In genomic region chr14:103546246-103546645, GRCm38 (mm10) we compare ENCODE assay signal across 26 mouse cellular contexts. TPM values are rescaled to one million over a fixed set of nuclear protein-coding genes. Genes with fewer than 3 reads are reported as not detected.
DNase-seq lines count a peak whose midpoint lies in the region; ATAC-seq lines count a peak whose summit lies in the region.
"Had no signal": no experiment of that assay in that cellular context is flagged by ENCODE, and none has a peak within 500 bp of the region (broad histone marks: within the 10 kb centered on the region; RNA-seq: fewer than 3 reads in every experiment).

No protein-coding gene starts in this region.

- ATAC-seq in frontal cortex, adult (ENCODE audit: low TSS enrichment), result peak; percentile 34
- ATAC-seq in lung, embryonic 15.5 days (ENCODE audit: borderline replicate concordance, extremely low read depth, low FRiP score, low TSS enrichment), result no peak
- ATAC-seq: CD4-positive, CD25-positive, alpha-beta regulatory T cell, adult 4 months; forebrain, embryonic 15.5 days; intestine, postnatal 0 days; Patski had no signal

- H3K27ac ChIP-seq in lung, embryonic 15.5 days, result no peak overlapping the region
- H3K27ac ChIP-seq: embryonic facial prominence, embryonic 12.5 days; heart, embryonic 13.5 days; macrophage; midbrain, embryonic 10.5 days; stomach, embryonic 15.5 days had no signal

- H3K9me3 ChIP-seq in lung, embryonic 15.5 days, result no peaks in the 10 kb centered on the region
- H3K9me3 ChIP-seq: embryonic facial prominence, embryonic 12.5 days; forebrain, embryonic 15.5 days; heart, embryonic 13.5 days; hindbrain, embryonic 15.5 days; midbrain, embryonic 10.5 days; stomach, embryonic 15.5 days had no signal

- 73% methylated on average over 12 of the region's 12 CpGs for WGBS in lung, embryonic 15.5 days

- H3K36me3 ChIP-seq in lung, embryonic 15.5 days, result no peaks in the 10 kb centered on the region
- H3K36me3 ChIP-seq: embryonic facial prominence, embryonic 12.5 days; forebrain, embryonic 15.5 days; heart, embryonic 13.5 days; hindbrain, embryonic 15.5 days; midbrain, embryonic 10.5 days; stomach, embryonic 15.5 days had no signal

- H3K27me3 ChIP-seq in lung, embryonic 15.5 days, result no peaks in the 10 kb centered on the region
- H3K27me3 ChIP-seq: embryonic facial prominence, embryonic 12.5 days; forebrain, embryonic 15.5 days; heart, embryonic 13.5 days; hindbrain, embryonic 15.5 days; Patski; stomach, embryonic 15.5 days had no signal

- 0 out of 2 replicates have a peak, but pooled peaks cover 7% of the 10 kb centered on the region for H3K4me1 ChIP-seq in lung, embryonic 15.5 days
- H3K4me1 ChIP-seq: embryonic facial prominence, embryonic 12.5 days; heart, embryonic 13.5 days; stomach, embryonic 15.5 days had no signal

- DNase-seq in frontal cortex, postnatal 10 days (ENCODE audit: low spot score in 2 of 2), result no peak
- DNase-seq in lung, postnatal 25 days (ENCODE audit: low spot score), result no peak
- DNase-seq in cerebellum, adult 18-20 months, result peak; percentile 69 to 70
- peak; percentile 68 to 71 for DNase-seq in cerebellum, postnatal 25 days
- DNase-seq in adrenal gland, postnatal 36 days, result no peak
- no peak for DNase-seq in kidney, adult 8-10 months
- DNase-seq: adrenal gland, adult 8-10 months; kidney, postnatal 10 days; liver; right cerebral cortex, postnatal 25 days; thymus, adult 18-20 months; thymus, postnatal 4 days had no signal

- peak overlapping the region; percentile 19; the same call in 1 of the 2 replicates for H3K4me2 ChIP-seq in lung, embryonic 15.5 days
- H3K4me2 ChIP-seq: embryonic facial prominence, embryonic 12.5 days; forebrain, embryonic 15.5 days; heart, embryonic 13.5 days; hindbrain, embryonic 15.5 days; stomach, embryonic 15.5 days had no signal

- no peak overlapping the region for H3K4me3 ChIP-seq in lung, embryonic 15.5 days
- H3K4me3 ChIP-seq: embryonic facial prominence, embryonic 12.5 days; erythroblast, embryonic 14.5 days; forebrain, embryonic 15.5 days; heart, embryonic 13.5 days; hindbrain, embryonic 15.5 days; midbrain, embryonic 10.5 days; stomach, embryonic 15.5 days had no signal

- H3K9ac ChIP-seq in lung, embryonic 15.5 days, result no peak overlapping the region
- H3K9ac ChIP-seq: embryonic facial prominence, embryonic 12.5 days; forebrain, embryonic 15.5 days; heart, embryonic 13.5 days; hindbrain, embryonic 15.5 days; stomach, embryonic 15.5 days had no signal

RNA-seq across cellular contexts. Expression of gene Scel, which starts 33.1 kb away (rescaled TPM):
- polyA plus RNA-seq in lung, embryonic 15.5 days (2015; fragmentation: Nextera tagmentation; extraction: Ambion mirVana), result 0.89 and 1.5 TPM in 2 replicates
- under 1 TPM; 0.26 TPM for total RNA-seq in adrenal gland, postnatal 36 days (2021)
- total RNA-seq: granulocyte monocyte progenitor cell, adult 5-6 weeks had no signal
- polyA plus RNA-seq: erythroblast, embryonic 14.5 days; forebrain, embryonic 15.5 days had no signal

Comparison
In these comparisons a context has a peak if more than half of its experiments do, and no peak if none do; other contexts are left out.
1. DNase-seq: peak in cerebellum, adult 18-20 months (2 of 2) and cerebellum, postnatal 25 days (2 of 2); none in frontal cortex, postnatal 10 days (0 of 2), lung, postnatal 25 days (single experiment), adrenal gland, postnatal 36 days (0 of 2) and kidney, adult 8-10 months (0 of 2).